Mouse (Mus musculus): ENCODE measurements around the gene Man1a2. TPM values are rescaled to one million over a fixed set of nuclear protein-coding genes. Genes with fewer than 3 reads are reported as not detected.
A peak's percentile ranks its signal among the peaks of the same experiment; 100 is the strongest.

The Man1a2 gene
- polyA plus RNA-seq, 1 experiment from 2014 or later = 70.0 TPM

DNA sequence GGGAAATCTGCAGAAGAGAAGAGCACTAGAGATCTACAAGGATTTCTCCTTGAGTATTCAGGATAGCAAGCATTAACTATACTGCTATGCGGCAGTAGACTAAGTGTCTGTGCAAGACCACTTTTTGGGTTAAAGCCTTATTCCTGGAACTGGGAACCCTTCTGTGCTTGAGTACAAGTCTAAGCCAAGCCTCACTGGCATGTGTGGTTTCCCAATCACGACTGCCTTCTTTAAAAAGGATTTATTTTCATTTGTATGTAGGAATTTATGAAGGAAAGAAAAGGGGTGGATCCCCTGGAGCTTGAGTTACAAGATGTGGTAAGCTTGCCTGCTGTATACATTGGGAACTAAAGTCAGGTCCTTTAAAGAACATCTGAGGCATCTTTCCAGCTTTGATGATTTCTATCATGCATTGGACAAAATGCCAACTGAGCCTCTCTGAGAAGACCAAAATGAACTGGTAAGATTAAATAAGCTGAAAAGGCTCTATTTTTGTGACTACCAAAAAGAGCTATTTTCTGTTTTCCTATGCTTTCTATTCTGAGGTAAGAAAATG, 86.0 kb downstream of the Man1a2 start:
- H3K9me3 ChIP-seq (replicated peaks) = no peaks in the 10 kb centered on the region
- no peaks in the 10 kb centered on the region for H3K27me3 ChIP-seq
- no peak overlapping the region for H3K27ac ChIP-seq
- H3K4me2 ChIP-seq (replicated peaks) = no peak overlapping the region
- WGBS = 88% methylated on average over 2 of the region's 2 CpGs
- no peak overlapping the region for H3K9ac ChIP-seq
- no peak for ATAC-seq (ENCODE audit: low FRiP score)
- H3K4me3 ChIP-seq = no peak overlapping the region
- 0 out of 2 replicates have a peak, but pooled peaks cover 4% of the 10 kb centered on the region for H3K36me3 ChIP-seq
- no peaks in the 10 kb centered on the region for H3K4me1 ChIP-seq

DNA sequence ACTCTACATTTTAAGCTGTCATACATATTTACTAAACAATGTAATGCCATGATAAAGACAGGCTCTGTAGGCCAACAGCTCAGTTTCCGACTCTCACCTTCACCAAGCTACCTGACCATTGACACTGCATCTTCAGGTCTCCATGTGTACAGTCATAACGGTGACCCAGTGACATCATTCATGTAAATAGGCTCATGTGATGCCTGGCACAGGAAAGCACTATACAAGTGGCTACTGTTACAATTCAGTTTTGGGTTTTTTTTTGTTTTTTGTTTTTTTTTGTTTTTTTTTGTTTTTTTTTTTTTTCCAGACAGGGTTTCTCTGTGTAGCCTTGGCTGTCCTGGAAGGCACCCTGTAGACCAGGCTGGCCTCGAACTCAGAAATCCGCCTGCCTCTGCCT, 94.2 kb downstream of the Man1a2 start:
- H3K27me3 ChIP-seq = no peaks in the 10 kb centered on the region
- WGBS = 96% methylated on average over 4 of the region's 4 CpGs

DNA sequence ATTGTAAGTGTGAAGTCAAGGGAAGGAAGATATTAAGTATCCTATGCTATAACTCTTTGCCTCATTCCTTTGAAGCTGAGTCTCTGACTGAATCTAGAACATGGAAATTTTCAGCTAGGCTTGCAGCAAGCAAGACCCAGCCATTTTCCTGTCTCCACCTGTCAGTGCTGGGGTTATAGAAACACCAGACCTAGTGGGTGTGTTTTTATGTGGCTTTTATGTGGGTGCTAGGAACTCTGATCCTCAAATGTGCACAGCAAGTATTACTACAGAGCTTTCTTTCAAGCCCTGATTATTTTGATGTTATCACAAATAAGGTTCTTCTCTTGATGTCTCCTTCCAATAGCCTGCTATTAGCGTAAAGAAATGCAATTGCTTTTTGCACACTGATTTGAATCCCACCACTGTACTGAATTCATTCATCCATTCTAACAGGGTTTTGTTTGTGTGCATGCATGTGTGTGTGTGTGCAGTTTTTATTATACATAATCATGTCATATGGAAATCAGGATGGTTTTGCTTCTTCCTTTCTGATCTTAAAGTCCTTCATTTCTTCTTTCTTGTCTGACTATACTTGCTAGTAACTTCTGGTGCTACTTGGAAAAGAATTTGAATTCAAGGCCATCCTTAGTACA, 102.5 kb downstream of the Man1a2 start:
- Histone ChIP-seq H3K4me2 (replicated peaks) (no peak overlapping the region), H3K27me3 (no peaks in the 10 kb centered on the region), H3K9me3 (replicated peaks) (no peaks in the 10 kb centered on the region), H3K9ac (no peak overlapping the region), H3K27ac (no peak overlapping the region), H3K4me3 (no peak overlapping the region), H3K36me3 (peaks cover 3% of the 10 kb centered on the region; the same call in 1 of the 2 replicates), H3K4me1 (no peaks in the 10 kb centered on the region)
- no peak for ATAC-seq (ENCODE audit: low FRiP score)
- WGBS = 87% methylated on average over 1 of the region's 1 CpGs

More for the DNA sequence above, 94.2 kb downstream of the Man1a2 start:
- Histone ChIP-seq H3K4me3 (no peak overlapping the region), H3K9me3 (replicated peaks) (no peaks in the 10 kb centered on the region), H3K4me1 (no peaks in the 10 kb centered on the region), H3K27ac (no peak overlapping the region), H3K9ac (no peak overlapping the region), H3K36me3 (peaks cover 3% of the 10 kb centered on the region; the same call in 1 of the 2 replicates), H3K4me2 (replicated peaks) (no peak overlapping the region)
- no peak for ATAC-seq (ENCODE audit: low FRiP score)

DNA sequence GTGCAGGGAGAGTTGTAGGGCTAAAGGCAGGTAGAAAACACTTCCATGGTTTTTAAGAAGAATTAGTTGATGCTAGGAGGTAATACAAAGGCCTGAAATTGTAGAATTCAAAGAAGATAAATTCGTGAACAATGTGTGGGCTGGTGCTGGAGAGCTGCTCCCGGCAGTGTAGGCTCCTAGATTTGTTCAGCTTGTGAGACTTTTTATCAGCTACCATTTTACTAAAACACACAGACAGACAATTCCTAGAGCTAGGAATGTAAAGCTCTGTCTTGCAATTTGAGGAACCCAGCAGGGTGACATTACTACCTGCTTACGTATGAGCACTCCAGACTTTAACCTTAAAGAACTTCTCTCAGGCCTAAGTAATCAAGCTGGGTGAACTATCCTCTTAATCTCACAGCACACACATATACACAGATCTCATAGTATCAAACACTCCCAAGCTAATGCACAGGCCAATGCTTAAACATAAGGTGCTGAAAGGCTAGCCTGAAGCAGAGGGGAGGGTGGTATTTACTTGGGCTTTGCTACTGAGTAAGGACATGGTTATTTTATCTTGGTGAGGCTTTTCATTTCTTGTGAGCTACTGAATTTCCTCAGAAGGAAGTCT, 112.6 kb downstream of the Man1a2 start:
- Histone ChIP-seq H3K4me3 (no peak overlapping the region), H3K36me3 (peaks cover under 1% of the 10 kb centered on the region; the same call in 1 of the 2 replicates), H3K4me2 (replicated peaks) (no peak overlapping the region), H3K9me3 (replicated peaks) (no peaks in the 10 kb centered on the region), H3K27me3 (no peaks in the 10 kb centered on the region), H3K27ac (no peak overlapping the region), H3K4me1 (no peaks in the 10 kb centered on the region), H3K9ac (no peak overlapping the region)
- whole genome bisulfite sequencing = 85% methylated on average over 3 of the region's 3 CpGs
- ATAC-seq (ENCODE audit: low FRiP score) = no peak

DNA sequence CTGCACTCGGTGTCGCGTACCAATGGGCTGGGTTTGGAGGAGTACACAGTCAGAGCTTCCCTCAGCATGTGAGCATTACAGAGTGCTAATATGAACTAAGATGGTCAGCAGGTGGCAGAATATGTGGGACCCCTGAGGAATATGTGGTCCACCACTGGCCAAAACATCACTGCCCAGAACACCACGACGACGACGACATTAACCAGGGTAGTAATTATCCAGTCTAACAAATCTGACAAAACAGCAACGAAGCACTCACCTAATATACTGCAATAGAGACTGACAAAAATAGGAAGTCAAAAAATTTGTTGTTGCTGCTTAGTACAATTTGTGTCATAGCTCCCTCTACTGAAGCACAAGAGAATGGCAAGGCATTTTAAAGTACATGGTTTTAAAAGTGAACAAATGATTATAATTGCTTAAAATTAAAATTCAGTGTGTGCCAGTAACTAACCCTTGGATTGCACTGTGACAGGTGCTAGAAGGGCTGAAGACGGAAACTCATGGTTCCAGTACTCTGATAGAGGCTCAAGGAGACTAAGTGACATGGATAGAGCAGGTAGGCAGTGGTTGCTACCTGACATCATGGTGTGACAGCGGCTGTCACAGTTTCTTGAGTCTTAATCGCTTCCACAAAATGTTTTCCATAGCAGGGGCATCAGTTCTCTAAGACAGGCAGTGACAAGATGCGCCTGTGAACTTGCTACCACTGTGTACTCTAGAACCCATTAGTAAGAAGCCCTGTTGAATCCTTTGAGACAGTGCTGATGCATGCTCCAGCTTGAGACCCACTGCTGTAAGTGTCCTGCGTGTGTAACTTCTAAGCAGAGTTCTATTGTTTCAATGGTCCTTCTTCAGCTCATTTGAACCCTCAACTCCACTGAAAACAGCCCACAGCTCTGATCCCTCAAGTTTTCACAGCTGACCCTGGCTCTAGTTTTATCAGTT, 116.6 kb downstream of the Man1a2 start:
- Histone ChIP-seq H3K27ac (no peak overlapping the region), H3K4me3 (no peak overlapping the region), H3K9me3 (replicated peaks) (no peaks in the 10 kb centered on the region), H3K36me3 (0 out of 2 replicates have a peak, but pooled peaks cover 6% of the 10 kb centered on the region), H3K9ac (no peak overlapping the region), H3K27me3 (no peaks in the 10 kb centered on the region), H3K4me2 (replicated peaks) (no peak overlapping the region), H3K4me1 (no peaks in the 10 kb centered on the region)
- ATAC-seq (ENCODE audit: low FRiP score) = peak; percentile 32; the same call in 1 of the 2 replicates
- WGBS = 87% methylated on average over 13 of the region's 13 CpGs

DNA sequence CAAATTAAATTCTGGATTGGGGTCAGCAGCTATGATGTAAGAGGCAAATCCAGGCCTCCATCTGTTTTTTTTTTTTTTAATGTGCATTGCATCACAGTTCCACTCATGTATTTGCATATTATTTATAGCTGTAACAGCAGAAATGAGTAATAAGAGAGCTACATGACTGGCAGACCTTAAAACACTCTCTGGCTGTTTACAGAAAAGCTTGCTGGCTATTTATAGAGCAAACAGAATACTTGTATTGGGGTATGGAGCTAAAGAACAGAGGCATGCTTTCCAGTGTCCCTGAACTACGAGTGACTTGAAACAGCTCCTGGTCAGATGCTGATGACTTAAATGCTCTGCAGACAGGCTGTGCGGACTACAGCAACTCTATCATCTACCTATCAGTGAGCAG, 121.7 kb downstream of the Man1a2 start:
- H3K36me3 ChIP-seq = 0 out of 2 replicates have a peak, but pooled peaks cover 12% of the 10 kb centered on the region
- no peak overlapping the region for H3K4me2 ChIP-seq (replicated peaks)
- H3K9ac ChIP-seq = no peak overlapping the region
- ATAC-seq (ENCODE audit: low FRiP score) = no peak
- no peak overlapping the region for H3K27ac ChIP-seq
- no peak overlapping the region for H3K4me3 ChIP-seq
- no peaks in the 10 kb centered on the region for H3K9me3 ChIP-seq (replicated peaks)
- H3K27me3 ChIP-seq = no peaks in the 10 kb centered on the region
- WGBS = 90% methylated on average over 2 of the region's 2 CpGs
- no peaks in the 10 kb centered on the region for H3K4me1 ChIP-seq

DNA sequence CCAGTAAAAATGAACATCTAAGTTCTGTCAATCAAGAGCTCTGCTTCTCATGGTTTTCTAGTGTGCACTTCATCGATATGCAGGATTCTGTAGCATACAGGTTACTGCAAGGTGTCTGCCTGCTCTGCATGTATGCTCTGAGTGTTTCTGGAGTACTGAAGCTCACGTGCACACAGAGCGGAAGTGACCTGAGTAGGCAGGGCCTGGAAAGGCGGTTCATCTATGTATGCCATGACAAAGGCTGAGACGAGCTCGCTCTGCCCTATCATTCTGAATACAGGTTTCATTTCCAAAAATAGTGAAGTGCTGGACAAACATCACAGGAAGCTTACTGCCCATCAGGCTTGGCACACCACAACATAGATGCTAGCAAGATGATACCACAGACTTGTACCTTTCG, 122.8 kb downstream of the Man1a2 start:
- ATAC-seq (ENCODE audit: low FRiP score) = no peak
- Histone ChIP-seq H3K4me2 (replicated peaks) (no peak overlapping the region), H3K36me3 (0 out of 2 replicates have a peak, but pooled peaks cover 10% of the 10 kb centered on the region), H3K9me3 (replicated peaks) (no peaks in the 10 kb centered on the region), H3K27me3 (no peaks in the 10 kb centered on the region), H3K9ac (no peak overlapping the region), H3K27ac (no peak overlapping the region), H3K4me3 (no peak overlapping the region), H3K4me1 (no peaks in the 10 kb centered on the region)
- 94% methylated on average over 7 of the region's 7 CpGs for WGBS

DNA sequence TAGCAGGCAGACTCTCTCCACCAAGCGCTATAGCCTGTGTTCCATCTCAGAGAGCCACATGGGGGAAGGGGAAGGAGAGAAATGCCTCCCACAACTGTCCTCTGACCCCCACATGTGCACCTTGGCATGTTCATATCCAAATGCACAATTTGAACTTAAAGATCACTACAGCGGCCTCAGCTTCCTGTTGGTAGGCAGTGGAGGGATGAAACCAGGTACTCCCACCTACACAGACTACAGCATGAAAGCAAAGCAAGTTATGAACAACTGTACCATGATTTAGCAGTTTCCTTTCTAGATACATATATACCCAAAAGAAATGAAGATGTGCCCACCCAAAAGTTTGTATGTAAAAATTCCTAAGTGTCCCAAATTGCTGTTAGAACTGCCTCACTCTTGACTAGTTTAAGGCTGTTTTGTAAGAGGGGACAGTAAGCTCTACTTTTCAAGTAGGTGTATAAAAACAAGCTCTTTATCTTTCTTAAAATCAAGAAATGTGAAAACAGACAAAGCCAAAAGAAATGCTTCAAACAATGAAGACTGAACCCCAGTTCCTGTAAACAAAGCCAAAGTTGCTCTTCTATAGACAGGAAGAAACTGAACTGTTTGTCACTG, 123.6 kb downstream of the Man1a2 start:
- no peaks in the 10 kb centered on the region for H3K9me3 ChIP-seq (replicated peaks)
- 98% methylated on average over 2 of the region's 2 CpGs for WGBS

DNA sequence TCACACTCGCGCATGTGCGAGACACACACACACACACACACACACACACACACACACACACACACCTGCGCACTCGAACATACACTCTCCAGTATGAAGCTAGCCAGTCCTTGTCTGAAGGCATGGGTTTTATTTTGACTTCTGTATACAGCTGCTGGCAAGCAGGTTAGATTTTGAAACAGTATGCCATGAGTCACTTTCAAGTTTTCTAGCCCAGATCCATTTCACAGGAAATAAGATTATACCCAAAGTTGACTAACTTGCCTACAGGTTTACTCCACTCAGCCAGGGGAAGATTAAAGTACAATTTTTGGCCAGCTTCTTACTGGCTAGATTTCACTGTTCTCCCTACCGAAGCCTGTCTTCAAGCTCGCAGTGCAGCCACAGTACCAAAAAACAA, 125.9 kb downstream of the Man1a2 start:
- ATAC-seq (ENCODE audit: low FRiP score) = no peak
- 96% methylated on average over 7 of the region's 7 CpGs for WGBS
- Histone ChIP-seq H3K4me2 (replicated peaks) (no peak overlapping the region), H3K9me3 (replicated peaks) (no peaks in the 10 kb centered on the region), H3K4me1 (no peaks in the 10 kb centered on the region), H3K27me3 (no peaks in the 10 kb centered on the region), H3K9ac (no peak overlapping the region), H3K4me3 (no peak overlapping the region), H3K36me3 (0 out of 2 replicates have a peak, but pooled peaks cover 6% of the 10 kb centered on the region), H3K27ac (no peak overlapping the region)

More for the DNA sequence above, 123.6 kb downstream of the Man1a2 start:
- no peak overlapping the region for H3K9ac ChIP-seq
- H3K36me3 ChIP-seq = 0 out of 2 replicates have a peak, but pooled peaks cover 6% of the 10 kb centered on the region
- no peaks in the 10 kb centered on the region for H3K27me3 ChIP-seq
- no peaks in the 10 kb centered on the region for H3K4me1 ChIP-seq
- no peak overlapping the region for H3K4me2 ChIP-seq (replicated peaks)
- no peak for ATAC-seq (ENCODE audit: low FRiP score)
- H3K4me3 ChIP-seq = no peak overlapping the region
- H3K27ac ChIP-seq = no peak overlapping the region

DNA sequence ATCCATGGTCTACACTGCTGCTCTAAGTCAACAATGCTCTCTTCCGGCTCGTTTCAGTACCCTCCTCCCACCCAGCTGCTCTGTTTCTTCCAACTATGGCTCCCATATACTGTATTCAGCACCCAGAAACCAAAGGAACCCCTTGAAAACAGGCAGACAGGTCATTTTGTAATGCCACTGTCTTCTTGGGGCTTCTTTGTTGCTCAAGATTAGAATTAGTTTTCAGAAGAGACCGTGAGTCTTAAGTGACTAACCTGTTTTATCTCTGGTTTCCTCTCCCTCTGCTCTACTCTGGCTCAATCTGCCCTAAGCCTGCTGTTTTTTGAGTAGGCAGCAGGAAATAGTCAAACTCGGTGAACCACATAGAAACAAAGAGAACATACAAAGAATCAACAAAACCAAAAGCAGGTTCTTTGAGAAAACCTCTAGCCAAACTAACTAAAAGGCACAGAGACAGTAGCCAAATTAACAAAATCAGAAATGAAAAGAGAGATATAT, 127.0 kb downstream of the Man1a2 start:
- H3K4me2 ChIP-seq (replicated peaks) = no peak overlapping the region
- no peaks in the 10 kb centered on the region for H3K27me3 ChIP-seq
- WGBS = 77% methylated on average over 4 of the region's 4 CpGs
- no peaks in the 10 kb centered on the region for H3K4me1 ChIP-seq
- H3K4me3 ChIP-seq = no peak overlapping the region
- H3K9ac ChIP-seq = no peak overlapping the region
- no peaks in the 10 kb centered on the region for H3K9me3 ChIP-seq (replicated peaks)
- ATAC-seq (ENCODE audit: low FRiP score) = no peak
- H3K36me3 ChIP-seq = 0 out of 2 replicates have a peak, but pooled peaks cover 6% of the 10 kb centered on the region
- H3K27ac ChIP-seq = no peak overlapping the region

DNA sequence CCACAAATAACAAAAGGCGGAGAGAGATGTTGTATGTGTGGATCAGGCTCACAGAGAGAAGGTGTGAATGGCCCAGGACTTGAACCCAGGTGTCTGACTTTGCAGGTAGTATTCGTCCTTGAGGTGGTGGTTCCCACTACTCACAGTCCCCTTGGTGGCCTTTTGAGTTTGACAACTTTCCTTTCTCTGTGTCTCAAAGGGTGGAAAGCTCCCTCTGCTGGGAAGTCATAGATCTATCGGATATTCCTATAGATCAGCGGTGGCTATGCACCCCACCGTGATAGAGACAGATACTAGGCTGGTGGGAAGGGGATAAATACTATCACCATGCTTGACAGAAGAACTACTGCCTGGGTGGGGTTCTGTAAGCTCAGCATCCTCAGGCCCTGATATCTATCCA, 130.5 kb downstream of the Man1a2 start:
- Histone ChIP-seq H3K27me3 (no peaks in the 10 kb centered on the region), H3K9ac (no peak overlapping the region), H3K4me2 (replicated peaks) (no peak overlapping the region), H3K4me3 (no peak overlapping the region), H3K9me3 (replicated peaks) (no peaks in the 10 kb centered on the region), H3K27ac (no peak overlapping the region), H3K4me1 (no peaks in the 10 kb centered on the region), H3K36me3 (no peaks in the 10 kb centered on the region)
- ATAC-seq (ENCODE audit: low FRiP score) = no peak
- WGBS = 47% methylated on average over 5 of the region's 5 CpGs
